Mouse (Mus musculus): ENCODE measurements around the gene Zbtb48. TPM values are rescaled to one million over a fixed set of nuclear protein-coding genes. Genes with fewer than 3 reads are reported as not detected.
A peak's percentile ranks its signal among the peaks of the same experiment; 100 is the strongest.

The Zbtb48 gene
- polyA plus RNA-seq (2015; fragmentation: Nextera tagmentation; extraction: Ambion mirVana), result 15.6 and 19.0 TPM in 2 replicates

GRCm38 (mm10) chr4:152027524-152027923 is at the start of gene Zbtb48:
Gene Zbtb48 (minus strand): TSS chr4:152027671.
- no peaks in the 10 kb centered on the region for H3K9me3 ChIP-seq
- peak within 1 kb of the TSS; percentile 87 for H3K9ac ChIP-seq
- peak within 1 kb of the TSS; percentile 58 for H3K27ac ChIP-seq
- peaks cover 8% of the 10 kb centered on the region; the same call in 1 of the 2 replicates for H3K36me3 ChIP-seq
- H3K4me2 ChIP-seq (replicated peaks), result peak within 1 kb of the TSS; percentile 97
- H3K27me3 ChIP-seq (replicated peaks), result no peaks in the 10 kb centered on the region
- peaks cover 48% of the 10 kb centered on the region for H3K4me1 ChIP-seq (replicated peaks)
- WGBS, result under 1% methylated on average over 35 of the region's 35 CpGs
- peak within 1 kb of the TSS; percentile 81 for H3K4me3 ChIP-seq (replicated peaks)
- peak; percentile 99 for ATAC-seq

- H3K9me3 ChIP-seq, result no peaks in the 10 kb centered on the region
- no peak overlapping the region for H3K4me2 ChIP-seq (replicated peaks)
- no peaks in the 10 kb centered on the region for H3K27me3 ChIP-seq (replicated peaks)
- ATAC-seq, result no peak
- no peak overlapping the region for H3K9ac ChIP-seq
- H3K4me3 ChIP-seq (replicated peaks), result no peak overlapping the region
- 91% methylated on average over 9 of the region's 9 CpGs for WGBS
- H3K36me3 ChIP-seq, result no peaks in the 10 kb centered on the region
- H3K27ac ChIP-seq, result no peak overlapping the region
- peaks cover 5% of the 10 kb centered on the region for H3K4me1 ChIP-seq (replicated peaks)
Measured at GRCm38 (mm10) chr4:152077191-152077590, 49.7 kb upstream of the Zbtb48 start.

- no peak for ATAC-seq
- no peaks in the 10 kb centered on the region for H3K9me3 ChIP-seq
- H3K9ac ChIP-seq, result no peak overlapping the region
- H3K4me1 ChIP-seq (replicated peaks), result peaks cover 7% of the 10 kb centered on the region
- no peak overlapping the region for H3K4me2 ChIP-seq (replicated peaks)
- 80% methylated on average over 9 of the region's 9 CpGs for WGBS
- H3K36me3 ChIP-seq, result no peaks in the 10 kb centered on the region
- no peak overlapping the region for H3K4me3 ChIP-seq (replicated peaks)
- no peak overlapping the region for H3K27ac ChIP-seq
- H3K27me3 ChIP-seq (replicated peaks), result no peaks in the 10 kb centered on the region
Measured at GRCm38 (mm10) chr4:152074548-152074947, 47.1 kb upstream of the Zbtb48 start.

GRCm38 (mm10) chr4:152073715-152074114 is 46.2 kb upstream of the Zbtb48 start:
- Histone ChIP-seq H3K4me2 (replicated peaks) (no peak overlapping the region), H3K9me3 (no peaks in the 10 kb centered on the region), H3K36me3 (no peaks in the 10 kb centered on the region), H3K27ac (no peak overlapping the region), H3K27me3 (replicated peaks) (no peaks in the 10 kb centered on the region), H3K4me3 (replicated peaks) (no peak overlapping the region), H3K9ac (no peak overlapping the region), H3K4me1 (replicated peaks) (peaks cover 7% of the 10 kb centered on the region)
- WGBS, result 89% methylated on average over 6 of the region's 6 CpGs
- no peak for ATAC-seq

GRCm38 (mm10) chr4:152072655-152073054 is 45.2 kb upstream of the Zbtb48 start:
- no peak for ATAC-seq

GRCm38 (mm10) chr4:152072121-152072601 is 44.7 kb upstream of the Zbtb48 start, which contains the start of gene Plekhg5:
Gene Plekhg5 (plus strand): TSS chr4:152072498.
- Histone ChIP-seq H3K27ac (no peak within 1 kb of the TSS), H3K36me3 (no peaks in the 10 kb centered on the region), H3K27me3 (replicated peaks) (no peaks in the 10 kb centered on the region), H3K4me3 (replicated peaks) (no peak within 1 kb of the TSS), H3K9ac (no peak within 1 kb of the TSS), H3K4me1 (replicated peaks) (peaks cover 7% of the 10 kb centered on the region), H3K9me3 (no peaks in the 10 kb centered on the region), H3K4me2 (replicated peaks) (no peak within 1 kb of the TSS)
- ATAC-seq, result peak; percentile 33; the same call in 1 of the 2 replicates
- 69% methylated on average over 10 of the region's 10 CpGs for WGBS

More at GRCm38 (mm10) chr4:152072655-152073054, 45.2 kb upstream of the Zbtb48 start:
- H3K36me3 ChIP-seq, result no peaks in the 10 kb centered on the region
- H3K4me3 ChIP-seq (replicated peaks), result no peak overlapping the region
- no peaks in the 10 kb centered on the region for H3K9me3 ChIP-seq
- 73% methylated on average over 10 of the region's 10 CpGs for WGBS
- H3K27ac ChIP-seq, result no peak overlapping the region
- H3K9ac ChIP-seq, result no peak overlapping the region
- no peak overlapping the region for H3K4me2 ChIP-seq (replicated peaks)
- peaks cover 7% of the 10 kb centered on the region for H3K4me1 ChIP-seq (replicated peaks)
- no peaks in the 10 kb centered on the region for H3K27me3 ChIP-seq (replicated peaks)

GRCm38 (mm10) chr4:152070494-152071396 is 43.3 kb upstream of the Zbtb48 start:
- peak; percentile 13; the same call in 1 of the 2 replicates for ATAC-seq

GRCm38 (mm10) chr4:152069245-152069644 is 41.8 kb upstream of the Zbtb48 start:
- Histone ChIP-seq H3K4me1 (replicated peaks) (peaks cover 7% of the 10 kb centered on the region; the same call in 1 of the 2 replicates), H3K9me3 (no peaks in the 10 kb centered on the region), H3K4me3 (replicated peaks) (no peak overlapping the region), H3K9ac (no peak overlapping the region), H3K36me3 (no peaks in the 10 kb centered on the region), H3K27me3 (replicated peaks) (no peaks in the 10 kb centered on the region), H3K4me2 (replicated peaks) (no peak overlapping the region), H3K27ac (no peak overlapping the region)
- no peak for ATAC-seq
- WGBS, result 82% methylated on average over 3 of the region's 3 CpGs

More at GRCm38 (mm10) chr4:152070494-152071396, 43.3 kb upstream of the Zbtb48 start:
- no peak overlapping the region for H3K27ac ChIP-seq
- H3K27me3 ChIP-seq (replicated peaks), result no peaks in the 10 kb centered on the region
- H3K9me3 ChIP-seq, result no peaks in the 10 kb centered on the region
- peaks cover 7% of the 10 kb centered on the region; the same call in 1 of the 2 replicates for H3K4me1 ChIP-seq (replicated peaks)
- no peak overlapping the region for H3K9ac ChIP-seq
- 76% methylated on average over 11 of the region's 11 CpGs for WGBS
- H3K4me3 ChIP-seq (replicated peaks), result no peak overlapping the region
- no peaks in the 10 kb centered on the region for H3K36me3 ChIP-seq
- H3K4me2 ChIP-seq (replicated peaks), result no peak overlapping the region

- no peak overlapping the region for H3K4me3 ChIP-seq (replicated peaks)
- H3K4me2 ChIP-seq (replicated peaks), result no peak overlapping the region
- no peak overlapping the region for H3K27ac ChIP-seq
- no peaks in the 10 kb centered on the region for H3K9me3 ChIP-seq
- ATAC-seq, result no peak
- 72% methylated on average over 6 of the region's 6 CpGs for WGBS
- peaks cover 7% of the 10 kb centered on the region; the same call in 1 of the 2 replicates for H3K4me1 ChIP-seq (replicated peaks)
- no peaks in the 10 kb centered on the region for H3K27me3 ChIP-seq (replicated peaks)
- H3K36me3 ChIP-seq, result no peaks in the 10 kb centered on the region
- no peak overlapping the region for H3K9ac ChIP-seq
Measured at GRCm38 (mm10) chr4:152068166-152068724, 40.8 kb upstream of the Zbtb48 start.

GRCm38 (mm10) chr4:152067280-152067679 is 39.8 kb upstream of the Zbtb48 start:
- Histone ChIP-seq H3K27ac (no peak overlapping the region), H3K9me3 (no peaks in the 10 kb centered on the region), H3K27me3 (replicated peaks) (no peaks in the 10 kb centered on the region), H3K4me3 (replicated peaks) (no peak overlapping the region), H3K4me1 (replicated peaks) (0 out of 2 replicates have a peak, but pooled peaks cover 3% of the 10 kb centered on the region), H3K9ac (no peak overlapping the region), H3K4me2 (replicated peaks) (no peak overlapping the region), H3K36me3 (no peaks in the 10 kb centered on the region)
- ATAC-seq, result no peak

GRCm38 (mm10) chr4:152062390-152063110 is 35.1 kb upstream of the Zbtb48 start:
- Histone ChIP-seq H3K4me1 (replicated peaks) (no peaks in the 10 kb centered on the region), H3K4me2 (replicated peaks) (no peak overlapping the region), H3K4me3 (replicated peaks) (no peak overlapping the region), H3K9me3 (no peaks in the 10 kb centered on the region), H3K36me3 (peaks cover 18% of the 10 kb centered on the region), H3K9ac (no peak overlapping the region), H3K27me3 (replicated peaks) (no peaks in the 10 kb centered on the region), H3K27ac (no peak overlapping the region)
- no peak for ATAC-seq
- WGBS, result 59% methylated on average over 9 of the region's 9 CpGs

- no peak for ATAC-seq
- no peak overlapping the region for H3K4me3 ChIP-seq (replicated peaks)
- WGBS, result 77% methylated on average over 6 of the region's 6 CpGs
- peaks cover 9% of the 10 kb centered on the region for H3K4me1 ChIP-seq (replicated peaks)
- no peak overlapping the region for H3K4me2 ChIP-seq (replicated peaks)
- peaks cover 51% of the 10 kb centered on the region for H3K36me3 ChIP-seq
- no peaks in the 10 kb centered on the region for H3K9me3 ChIP-seq
- H3K27me3 ChIP-seq (replicated peaks), result no peaks in the 10 kb centered on the region
- no peak overlapping the region for H3K9ac ChIP-seq
- no peak overlapping the region for H3K27ac ChIP-seq
Measured at GRCm38 (mm10) chr4:152044609-152045008, 17.1 kb upstream of the Zbtb48 start.

Data from intestine, embryonic 15.5 days (tissue).